Mouse (Mus musculus) embryonic facial prominence, embryonic 14.5 days (tissue): ENCODE results near the gene Vmn2r43. TPM values are rescaled to one million over a fixed set of nuclear protein-coding genes. Genes with fewer than 3 reads are reported as not detected.
"Not testable (repeated sequence)": the region's sequence is repeated elsewhere in the genome, so short reads cannot be mapped to it uniquely, and the experiment has no call there.

Source experiments
- ATAC-seq: fragments of 200-750 bp; cut with Nextera tagmentation; 2 replicates; pipeline ENCODE4 v1.8.0; 2017; ENCODE audit warnings: low read depth, moderate number of reproducible peaks, moderate TSS enrichment
- DNase-seq: peaks from one replicate; pipeline ENCODE4 v3.0.0-alpha.2; 2015; ENCODE audit warnings: low spot score
- H3K27ac ChIP-seq: fragments of 300-500 bp; sonication (generic); replicated peaks from 2 replicates; pipeline ENCODE4 v1.5.1; 2014; ENCODE audit warnings: low read depth, mild to moderate bottlenecking, low read length, moderate library complexity
- H3K27me3 ChIP-seq: fragments of 300-500 bp; sonication (generic); replicated peaks from 2 replicates; pipeline ENCODE4 v1.6.1; 2014; ENCODE audit warnings: low read length; ENCODE audit not compliant: control insufficient read depth, insufficient read depth
- H3K36me3 ChIP-seq: fragments of 300-500 bp; sonication (generic); 2 replicates; pipeline ENCODE4 v1.6.1; 2014; ENCODE audit warnings: low read length, mixed read lengths; ENCODE audit not compliant: control insufficient read depth, insufficient read depth
- H3K4me1 ChIP-seq: fragments of 300-500 bp; sonication (generic); 2 replicates; pipeline ENCODE4 v1.6.1; 2014; ENCODE audit warnings: antibody characterized with exemption, low read length; ENCODE audit not compliant: control insufficient read depth, insufficient read depth
- H3K4me2 ChIP-seq: fragments of 300-500 bp; sonication (generic); 2 replicates; pipeline ENCODE4 v1.6.1; 2014; ENCODE audit warnings: low read depth, mild to moderate bottlenecking, low read length, moderate library complexity, mixed read lengths
- H3K4me3 ChIP-seq: fragments of 300-500 bp; sonication (generic); 2 replicates; pipeline ENCODE4 v1.5.1; 2014; ENCODE audit warnings: low read depth, mild to moderate bottlenecking, low read length
- H3K9ac ChIP-seq: fragments of 300-500 bp; sonication (generic); 2 replicates; pipeline ENCODE4 v1.6.1; 2014; ENCODE audit warnings: low read depth, mild to moderate bottlenecking, low read length, moderate library complexity, mixed read lengths
- H3K9me3 ChIP-seq: fragments of 300-500 bp; sonication (generic); 2 replicates; pipeline ENCODE4 v1.6.1; 2016; ENCODE audit warnings: low read length; ENCODE audit not compliant: control insufficient read depth
- WGBS: fragments of 180-500 bp; shearing (Covaris S2); extraction: QIAGEN DNeasy Blood & Tissue Kit; methylation state at CpG from one replicate; pipeline ENCODE4 v1.1.7; 2014; 5-methylcytosine and 5-hydroxymethylcytosine counted together
- polyA plus RNA-seq: library from polyadenylated mRNA; unstranded; fragments of >200 nt; fragmentation: Nextera tagmentation; extraction: Ambion mirVana; gene quantifications from 2 replicates; pipeline ENCODE4 v1.2.1, GENCODE M21; 2014

Vmn2r43 gene
- polyA plus RNA-seq, result not detected in 2 replicates

DNA sequence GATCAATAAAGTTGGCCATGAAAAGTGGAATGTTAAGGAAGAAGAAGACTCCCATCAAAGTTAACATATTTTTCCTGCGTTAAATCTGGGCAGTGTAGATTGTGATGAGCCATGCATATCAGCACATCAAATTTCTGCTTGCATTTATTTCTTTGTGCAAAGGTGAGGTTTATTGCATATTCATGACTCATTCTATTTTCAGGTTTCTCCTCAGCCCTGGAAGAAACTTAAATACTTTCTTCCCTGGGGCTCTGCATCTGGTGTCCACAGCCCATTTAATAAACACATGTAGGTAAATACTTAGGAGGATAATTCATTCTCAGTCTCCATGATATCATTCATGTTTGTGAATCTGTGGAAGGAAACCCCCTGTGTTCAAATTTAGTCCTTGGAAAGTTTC, at the start of gene Vmn2r43:
Gene Vmn2r43, minus strand, starts transcription at position 101 of the 400 bp plus-strand sequence.
- H3K4me3 ChIP-seq, H3K36me3 ChIP-seq, H3K4me1 ChIP-seq, ATAC-seq, H3K9ac ChIP-seq, DNase-seq, H3K27ac ChIP-seq, H3K9me3 ChIP-seq, H3K4me2 ChIP-seq, H3K27me3 ChIP-seq: not testable (repeated sequence)
- no CpG with 5 or more reads among the region's 1 CpGs for WGBS

DNA sequence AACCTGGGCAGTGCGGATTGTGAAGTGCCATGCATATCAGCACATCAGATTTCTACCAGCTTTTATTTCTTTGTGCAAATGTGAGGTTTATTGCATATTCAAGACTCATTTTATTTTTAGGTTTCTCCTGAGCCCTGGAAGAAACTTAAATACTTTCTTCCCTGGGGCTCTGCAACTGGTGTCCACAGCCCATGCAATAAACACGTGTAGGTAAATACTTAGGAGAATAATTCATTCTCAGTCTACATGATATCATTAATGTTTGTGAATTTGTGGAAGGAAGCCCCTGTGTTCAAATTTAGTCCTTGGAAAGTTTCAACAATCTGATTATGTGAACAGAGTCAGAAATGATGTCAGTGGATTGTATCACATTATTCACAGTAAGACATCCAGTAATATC, 60.2 kb downstream of the Vmn2r43 start, which contains the start of gene Vmn2r42:
Gene Vmn2r42, minus strand, starts transcription at position 101 of the 400 bp plus-strand sequence.
- not testable (repeated sequence) for ATAC-seq
- no CpG with 5 or more reads among the region's 2 CpGs for WGBS

More for the DNA sequence above, 60.2 kb downstream of the Vmn2r43 start, which contains the start of gene Vmn2r42:
- H3K4me1 ChIP-seq, H3K4me2 ChIP-seq, H3K4me3 ChIP-seq, H3K36me3 ChIP-seq, H3K27ac ChIP-seq, H3K9ac ChIP-seq, H3K9me3 ChIP-seq, H3K27me3 ChIP-seq, DNase-seq: not testable (repeated sequence)

Other genes starting within 250 kb of the Vmn2r43 start
- gene Vmn2r41, start 98.9 kb downstream of the Vmn2r43 start, polyA plus RNA-seq, result not detected in 2 replicates
- gene Vmn2r42, start 60.3 kb downstream of the Vmn2r43 start, polyA plus RNA-seq, result not detected in 2 replicates
- not detected in 2 replicates for gene Vmn2r44, start 122.7 kb upstream of the Vmn2r43 start, polyA plus RNA-seq
- gene Vmn2r45, start 228.5 kb upstream of the Vmn2r43 start, polyA plus RNA-seq, result not detected in 2 replicates